Mouse (Mus musculus) heart, postnatal 0 days (tissue): ENCODE measurements around the gene Hmcn2.

Source experiments
- CTCF ChIP-seq: IDR thresholded peaks from 2 replicates; pipeline ENCODE4 v1.5.1; 2016; ENCODE audit warnings: antibody characterized with exemption, control low read depth, low read depth
- EP300 ChIP-seq: IDR thresholded peaks from 2 replicates; pipeline ENCODE4 v1.6.1; 2016; ENCODE audit warnings: antibody characterized with exemption, low read depth

GRCm38 (mm10) chr2:31493243-31493642, 179.0 kb downstream of the Hmcn2 start:
- TF ChIP-seq CTCF (no peak), EP300 (no peak)
